Mouse (Mus musculus) megakaryocyte, embryonic 14.5 days (primary cell): ENCODE data around the gene Erbb4. TPM values are rescaled to one million over a fixed set of nuclear protein-coding genes. Genes with fewer than 3 reads are reported as not detected.

Source experiments
- H3K27me3 ChIP-seq: replicated peaks from 2 replicates; pipeline ENCODE3; 2012; ENCODE audit warnings: inconsistent platforms
- H3K36me3 ChIP-seq: replicated peaks from 2 replicates; pipeline ENCODE3; 2012; ENCODE audit warnings: low read length, inconsistent platforms, mixed read lengths
- H3K4me1 ChIP-seq: 2 replicates; pipeline ENCODE4 v1.6.1; 2012; ENCODE audit warnings: inconsistent platforms
- H3K4me3 ChIP-seq: replicated peaks from 2 replicates; pipeline ENCODE3; 2012; ENCODE audit warnings: moderate library complexity, mild to moderate bottlenecking, inconsistent platforms
- H3K9me3 ChIP-seq: 2 replicates; pipeline ENCODE4 v1.6.1; 2012; ENCODE audit warnings: inconsistent platforms
- FLI1 ChIP-seq: IDR thresholded peaks from 2 replicates; pipeline ENCODE4 v1.6.1; 2012; ENCODE audit warnings: low read length, inconsistent platforms, mixed read lengths
- GATA1 ChIP-seq: IDR thresholded peaks from 3 replicates; pipeline ENCODE4 v1.6.1; 2012; ENCODE audit warnings: mixed read lengths, low read length, inconsistent platforms, borderline replicate concordance
- polyA plus RNA-seq: library from polyadenylated mRNA; stranded (reverse); fragments of >175 nt; gene quantifications from 2 replicates; pipeline ENCODE4 v1.2.3, GENCODE M21; 2012; ENCODE audit warnings: low replicate concordance; ENCODE audit not compliant: insufficient read depth

Erbb4 gene
- polyA plus RNA-seq, 1 experiment: not detected

DNA sequence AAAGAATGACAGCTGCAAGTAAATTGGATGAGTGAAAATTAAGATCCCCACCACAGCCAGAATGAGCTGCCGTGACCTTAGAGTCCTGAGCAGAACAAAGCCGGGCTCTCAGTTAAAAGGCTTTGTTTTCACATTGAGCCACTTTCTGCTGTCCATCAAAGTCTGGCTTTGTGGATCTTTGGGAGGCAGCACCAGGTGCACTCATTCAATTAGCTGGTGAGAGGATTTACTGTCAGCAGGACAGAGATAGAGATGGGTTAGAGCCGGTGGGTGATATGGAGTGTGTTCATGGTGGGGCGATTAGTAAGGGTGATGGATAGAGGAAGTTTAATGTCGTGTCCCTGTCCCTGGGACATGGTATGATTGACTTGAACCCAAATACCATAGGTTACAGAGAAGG, 1060.7 kb downstream of the Erbb4 start:
- no peaks in the 10 kb centered on the region for H3K27me3 ChIP-seq

DNA sequence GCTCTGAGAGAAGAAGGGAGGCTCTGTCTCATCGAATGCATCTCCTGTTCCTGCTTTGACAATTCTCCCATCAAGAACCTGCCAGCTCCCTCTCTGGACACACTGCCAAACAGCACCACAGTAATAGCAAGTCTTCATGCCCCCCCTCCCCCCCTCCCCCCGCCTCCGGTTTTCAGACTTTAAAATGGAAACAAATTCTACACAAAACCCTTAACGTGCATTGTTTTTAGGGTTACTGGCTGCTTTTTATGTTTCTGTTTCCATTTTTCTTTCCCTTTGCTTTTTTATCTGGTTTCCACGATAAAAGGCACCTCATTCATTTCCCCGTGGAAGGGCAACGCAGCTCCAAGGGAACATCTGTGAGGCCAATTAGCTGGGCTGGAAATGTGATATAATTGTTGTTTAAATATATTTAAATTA, 1061.3 kb downstream of the Erbb4 start:
- Histone ChIP-seq H3K27me3 (no peaks in the 10 kb centered on the region), H3K9me3 (0 out of 2 replicates have a peak, but pooled peaks cover 3% of the 10 kb centered on the region), H3K36me3 (no peaks in the 10 kb centered on the region), H3K4me1 (no peaks in the 10 kb centered on the region), H3K4me3 (no peak overlapping the region)
- TF ChIP-seq GATA1: no peak
- no peak for TF ChIP-seq FLI1

More for the DNA sequence above, 1060.7 kb downstream of the Erbb4 start:
- Histone ChIP-seq H3K4me1 (no peaks in the 10 kb centered on the region), H3K9me3 (0 out of 2 replicates have a peak, but pooled peaks cover 3% of the 10 kb centered on the region), H3K36me3 (no peaks in the 10 kb centered on the region), H3K4me3 (no peak overlapping the region)
- no peak for TF ChIP-seq GATA1
- TF ChIP-seq FLI1: no peak

GRCm38 (mm10) chr1:68024086-68024940, 1083.5 kb downstream of the Erbb4 start:
- H3K36me3 ChIP-seq: no peaks in the 10 kb centered on the region
- no peak overlapping the region for H3K4me3 ChIP-seq
- no peaks in the 10 kb centered on the region for H3K27me3 ChIP-seq
- no peaks in the 10 kb centered on the region for H3K9me3 ChIP-seq
- TF ChIP-seq FLI1 (no peak), GATA1 (no peak)
- H3K4me1 ChIP-seq: no peaks in the 10 kb centered on the region

DNA sequence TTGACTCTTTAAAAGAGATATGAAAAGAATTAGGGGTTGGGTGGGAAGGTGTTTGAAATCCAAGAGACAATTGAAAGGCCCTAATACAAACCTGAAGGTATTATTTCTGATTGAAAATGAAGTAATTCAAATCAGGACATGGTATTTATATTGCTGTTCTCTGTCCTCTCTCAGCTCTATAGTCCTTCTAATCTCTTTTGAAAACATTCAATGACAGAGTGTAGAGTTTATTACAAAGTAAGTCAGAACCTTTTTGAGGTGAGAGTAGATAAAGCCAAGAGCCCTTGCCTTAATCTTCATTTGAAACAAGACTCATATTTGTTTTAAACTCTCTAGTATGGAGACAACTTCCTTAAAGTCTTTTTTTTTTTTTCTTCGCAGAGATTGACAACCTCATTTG, 1087.8 kb downstream of the Erbb4 start:
- no peaks in the 10 kb centered on the region for H3K36me3 ChIP-seq

DNA sequence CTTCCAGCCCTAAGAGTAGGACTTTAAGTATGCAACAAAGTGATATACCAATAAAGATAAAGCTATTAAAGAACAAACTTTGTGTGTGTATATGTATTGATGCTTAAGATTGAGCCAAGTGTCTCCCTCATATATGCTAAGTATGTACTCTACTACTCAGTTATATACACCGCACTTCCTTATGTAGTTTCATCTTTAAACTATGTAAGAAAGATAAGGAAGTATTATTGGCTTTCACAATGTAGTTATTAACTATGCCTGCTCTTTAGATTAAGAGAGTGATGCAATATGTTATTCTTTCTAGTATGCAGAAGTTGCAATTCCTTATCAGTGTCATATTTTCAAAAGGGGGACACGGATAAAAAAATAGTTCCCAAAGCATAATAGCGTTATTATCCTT, 1088.2 kb downstream of the Erbb4 start:
- Histone ChIP-seq H3K36me3 (no peaks in the 10 kb centered on the region), H3K4me1 (no peaks in the 10 kb centered on the region), H3K4me3 (no peak overlapping the region), H3K27me3 (no peaks in the 10 kb centered on the region), H3K9me3 (no peaks in the 10 kb centered on the region)
- TF ChIP-seq FLI1: no peak
- TF ChIP-seq GATA1: no peak

More for the DNA sequence above, 1087.8 kb downstream of the Erbb4 start:
- H3K9me3 ChIP-seq: no peaks in the 10 kb centered on the region
- no peaks in the 10 kb centered on the region for H3K27me3 ChIP-seq
- H3K4me3 ChIP-seq: no peak overlapping the region
- no peak for TF ChIP-seq FLI1
- TF ChIP-seq GATA1: no peak
- H3K4me1 ChIP-seq: no peaks in the 10 kb centered on the region
